Mouse (Mus musculus): Measurements from ENCODE around the gene Asic2. TPM values are rescaled to one million over a fixed set of nuclear protein-coding genes. Genes with fewer than 3 reads are reported as not detected.

Asic2 gene
- total and polyA plus RNA-seq, 3 experiments, result not detected

GRCm38 (mm10) chr11:81164890-81165289 is 803.4 kb downstream of the Asic2 start:
- TF ChIP-seq JUND (IDR thresholded peaks at IDR 0.05; ENCODE audit: low read depth, low read length) (no peak), TBP (IDR thresholded peaks at IDR 0.05; ENCODE audit: low read depth, low read length) (no peak), CHD2 (IDR thresholded peaks at IDR 0.05; ENCODE audit: low read length) (no peak), MXI1 (IDR thresholded peaks at IDR 0.05; ENCODE audit: low read depth, low read length) (no peak), MAZ (IDR thresholded peaks at IDR 0.05; ENCODE audit: low read depth, low read length) (no peak), EP300 (IDR thresholded peaks at IDR 0.05; ENCODE audit: low read depth in 1 of 2, low read length in 2 of 2) (no peak), BHLHE40 (IDR thresholded peaks at IDR 0.05; ENCODE audit: borderline replicate concordance, low read depth, low read length) (no peak), POLR2A (IDR thresholded peaks at IDR 0.05; ENCODE audit: control insufficient read depth in 1 of 2, insufficient read depth in 1 of 2, low read depth in 1 of 2, low read length in 2 of 2, poor library complexity in 1 of 2) (no peak), GABPA (IDR thresholded peaks at IDR 0.05; ENCODE audit: low read depth, low read length) (no peak), CHD1 (IDR thresholded peaks at IDR 0.05; ENCODE audit: low read depth, low read length) (no peak), TAL1 (IDR thresholded peaks at IDR 0.05; ENCODE audit: low read length) (no peak), ZNF384 (IDR thresholded peaks at IDR 0.05; ENCODE audit: low read depth, low read length) (no peak), NRF1 (IDR thresholded peaks at IDR 0.05; ENCODE audit: insufficient read depth, low read depth, low read length, poor library complexity, severe bottlenecking) (no peak), SMC3 (IDR thresholded peaks at IDR 0.05; ENCODE audit: low read depth, low read length) (no peak), POLR2AphosphoS2 (IDR thresholded peaks at IDR 0.05; ENCODE audit: low read length) (no peak), CTCF (IDR thresholded peaks at IDR 0.05 in 2 of 3, conservative IDR thresholded peaks at IDR 0.05 in 1 of 3; ENCODE audit: control insufficient read depth in 1 of 3, insufficient read depth in 1 of 3, low read depth in 2 of 3, low read length in 3 of 3, poor library complexity in 1 of 3, severe bottlenecking in 1 of 3) (no peak)

DNA sequence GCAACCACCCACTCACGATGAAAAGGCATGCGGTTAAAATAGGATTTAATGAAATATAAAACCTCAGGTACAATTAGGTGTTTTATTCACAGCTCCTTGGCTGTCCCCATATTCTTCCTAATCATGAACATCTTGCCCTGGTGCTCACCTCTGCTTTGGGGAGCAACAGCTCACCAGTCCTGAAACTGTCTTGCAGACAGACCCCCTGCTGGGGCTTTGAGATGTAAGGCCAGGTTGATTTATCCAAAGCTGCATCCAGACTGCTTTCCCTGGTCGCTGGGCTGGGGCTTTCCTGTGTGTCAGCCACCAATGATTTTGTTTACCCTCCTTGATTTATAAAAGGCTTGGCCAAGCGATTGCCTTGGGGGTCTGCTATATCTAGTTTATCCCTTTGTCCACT is 805.2 kb downstream of the Asic2 start:
- H3K4me3 ChIP-seq (ENCODE audit: control insufficient read depth in 1 of 2, insufficient read depth in 1 of 2, low read depth in 2 of 2, low read length in 2 of 2), result no peak overlapping the region
- no peaks in the 10 kb centered on the region for H3K36me3 ChIP-seq (ENCODE audit: control insufficient read depth in 1 of 2, insufficient read depth in 2 of 2, low read length in 2 of 2)
- no peaks in the 10 kb centered on the region for H3K79me2 ChIP-seq (ENCODE audit: control insufficient read depth, insufficient read depth, low read length, poor library complexity)
- no peak overlapping the region for H3K27ac ChIP-seq (ENCODE audit: control insufficient read depth, low read depth, low read length)
- no peaks in the 10 kb centered on the region; a peak in 1 of 4 replicates for H3K27me3 ChIP-seq (ENCODE audit: control insufficient read depth in 1 of 2, insufficient read depth in 2 of 2, low read length in 2 of 2)
- H3K4me1 ChIP-seq (ENCODE audit: control insufficient read depth in 1 of 2, insufficient read depth in 2 of 2, low read length in 2 of 2), result no peaks in the 10 kb centered on the region
- H3K9me3 ChIP-seq (replicated peaks; ENCODE audit: insufficient read depth, low read length), result no peaks in the 10 kb centered on the region
- TF ChIP-seq MEF2A (IDR thresholded peaks at IDR 0.05; ENCODE audit: extremely low read depth, insufficient replicate concordance, low read depth, low read length, poor library complexity, severe bottlenecking) (no peak), BHLHE40 (IDR thresholded peaks at IDR 0.05; ENCODE audit: borderline replicate concordance, low read depth, low read length) (no peak), MYC (IDR thresholded peaks at IDR 0.05; ENCODE audit: low read depth, low read length) (no peak), ETS1 (IDR thresholded peaks at IDR 0.05; ENCODE audit: low read depth, low read length) (no peak), CTCF (IDR thresholded peaks at IDR 0.05 in 2 of 3, conservative IDR thresholded peaks at IDR 0.05 in 1 of 3; ENCODE audit: control insufficient read depth in 1 of 3, insufficient read depth in 1 of 3, low read depth in 2 of 3, low read length in 3 of 3, poor library complexity in 1 of 3, severe bottlenecking in 1 of 3) (no peak)
- DNase-seq (ENCODE audit: low read depth, low spot score), result no peak
- no peak overlapping the region for H3K9ac ChIP-seq (ENCODE audit: control insufficient read depth, low read depth, low read length, poor library complexity, severe bottlenecking)

More at GRCm38 (mm10) chr11:81164890-81165289, 803.4 kb downstream of the Asic2 start:
- DNase-seq (ENCODE audit: low read depth, low spot score), result no peak
- Histone ChIP-seq H3K4me1 (ENCODE audit: control insufficient read depth in 1 of 2, insufficient read depth in 2 of 2, low read length in 2 of 2) (no peaks in the 10 kb centered on the region), H3K9me3 (replicated peaks; ENCODE audit: insufficient read depth, low read length) (no peaks in the 10 kb centered on the region), H3K27ac (ENCODE audit: control insufficient read depth, low read depth, low read length) (no peak overlapping the region), H3K9ac (ENCODE audit: control insufficient read depth, low read depth, low read length, poor library complexity, severe bottlenecking) (no peak overlapping the region), H3K36me3 (ENCODE audit: control insufficient read depth in 1 of 2, insufficient read depth in 2 of 2, low read length in 2 of 2) (no peaks in the 10 kb centered on the region), H3K4me3 (ENCODE audit: control insufficient read depth in 1 of 2, insufficient read depth in 1 of 2, low read depth in 2 of 2, low read length in 2 of 2) (no peak overlapping the region), H3K79me2 (ENCODE audit: control insufficient read depth, insufficient read depth, low read length, poor library complexity) (no peaks in the 10 kb centered on the region), H3K27me3 (ENCODE audit: control insufficient read depth in 1 of 2, insufficient read depth in 2 of 2, low read length in 2 of 2) (no peaks in the 10 kb centered on the region; a peak in 1 of 4 replicates)
